Mouse (Mus musculus) T-helper 17 cell (primary cell): ENCODE data around the gene Cilp.

Experiments used
- in situ Hi-C, 2 experiments: fragments of 300-600 bp; cut with MboI, MseI; formaldehyde crosslinking; loops; 1 replicate in 1 of 2; 2 replicates in 1 of 2; pipeline ENCODE4 v1.15.1; 2025; ENCODE audit warnings: high pct_unique_total_duplicates in 2 of 2

The Cilp gene

GRCm38 (mm10) chr9:65247502-65248376 lies 17.2 kb upstream of the Cilp start:
- in situ Hi-C loops = no loop called here

DNA sequence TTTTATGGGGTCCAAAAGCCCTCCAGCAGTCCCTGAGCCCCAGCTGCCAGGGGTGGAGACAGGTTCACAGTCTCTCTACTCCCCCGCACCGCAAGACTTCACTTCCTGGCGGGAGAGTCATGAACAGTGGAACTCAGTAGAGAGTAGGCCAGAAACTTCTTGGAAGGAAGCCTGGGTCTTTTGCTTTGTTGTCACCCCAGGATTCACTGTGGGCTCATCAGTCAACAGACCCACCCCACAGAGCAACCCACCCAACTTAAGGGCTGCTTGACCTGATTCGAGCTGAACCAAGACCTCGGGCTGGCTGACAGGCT lies 16.6 kb upstream of the Cilp start:
- in situ Hi-C loops = no loop called here

DNA sequence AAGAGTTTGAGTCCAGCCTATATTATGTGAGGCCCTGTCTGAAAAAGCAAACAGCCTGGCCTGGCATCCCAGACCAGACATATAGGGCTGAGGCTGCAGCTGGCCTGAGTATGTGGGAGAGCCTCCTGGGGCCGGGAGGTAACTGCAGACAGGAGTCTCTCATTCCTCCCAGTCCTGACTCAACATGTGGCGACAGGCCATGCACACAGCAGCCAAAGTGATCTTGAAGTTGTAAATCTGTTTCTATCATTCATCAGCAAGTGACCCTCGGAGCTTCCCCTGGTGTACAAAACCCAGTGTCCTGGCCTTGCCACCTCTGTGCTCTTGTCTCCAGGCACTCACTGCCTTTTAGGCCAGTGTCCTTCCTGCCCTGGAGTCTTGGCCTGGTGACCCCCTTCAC lies 13.0 kb upstream of the Cilp start:
- in situ Hi-C loops = no loop called here

GRCm38 (mm10) chr9:65255906-65256600 lies 8.9 kb upstream of the Cilp start:
- in situ Hi-C loops = no loop called here

DNA sequence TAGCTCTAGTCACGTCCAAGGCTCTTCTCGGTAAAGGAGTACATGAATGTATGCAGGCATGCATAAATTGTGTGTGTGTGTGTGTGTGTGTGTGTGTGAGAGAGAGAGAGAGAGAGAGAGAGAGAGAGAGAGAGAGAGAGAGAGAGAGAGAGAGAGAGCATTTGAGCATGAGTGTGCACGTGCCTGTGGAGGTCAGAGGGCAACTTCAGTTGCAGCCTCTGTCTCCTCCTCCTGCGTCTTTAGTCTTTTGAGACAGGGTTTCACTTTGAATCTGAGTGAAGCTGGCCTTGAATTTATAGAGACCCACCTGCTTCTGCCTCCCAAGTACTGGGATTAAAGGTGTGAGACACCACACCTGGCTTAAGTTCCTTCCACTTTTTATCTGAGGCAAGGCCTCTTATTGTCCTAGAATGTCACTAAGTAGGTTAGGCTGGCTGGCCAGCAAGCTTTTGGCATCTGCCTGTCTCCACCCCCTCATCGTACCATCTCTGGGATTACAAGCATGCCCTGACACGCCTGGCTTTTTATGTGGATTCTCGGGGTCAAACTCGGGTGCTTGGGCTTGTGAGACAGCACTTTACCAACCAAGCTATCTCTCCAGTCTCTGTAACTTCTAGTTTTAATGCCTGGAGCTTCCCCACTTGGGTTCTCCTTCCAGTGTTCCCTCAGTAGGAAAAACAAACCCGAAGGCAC lies 7.6 kb upstream of the Cilp start:
- in situ Hi-C loops = no loop called here

GRCm38 (mm10) chr9:65259366-65259765 lies 5.6 kb upstream of the Cilp start:
- in situ Hi-C loops = no loop called here

GRCm38 (mm10) chr9:65261591-65262230 lies 3.3 kb upstream of the Cilp start:
- in situ Hi-C loops = no loop called here

DNA sequence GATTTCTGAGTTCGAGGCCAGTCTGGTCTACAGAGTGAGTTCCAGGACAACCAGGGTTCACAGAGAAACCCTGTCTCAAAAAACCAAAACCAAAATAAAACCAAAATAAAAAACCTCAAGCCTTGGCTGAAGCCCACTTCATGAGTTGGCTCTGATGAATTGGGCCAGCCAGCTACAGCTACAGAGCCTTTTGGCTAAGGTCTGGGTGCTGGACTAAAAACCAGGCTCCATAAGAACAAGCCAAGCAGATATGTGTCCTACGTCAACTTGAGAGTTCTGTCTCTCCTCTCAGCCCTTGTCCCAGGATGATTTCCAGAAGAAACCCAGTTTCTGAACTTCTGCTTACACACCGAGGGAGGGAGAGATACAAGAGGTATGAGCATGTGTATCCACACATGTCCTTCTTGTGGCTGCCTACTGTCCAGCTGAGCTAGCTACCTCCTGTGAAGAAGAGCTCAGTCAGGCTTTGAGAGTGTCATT lies 2.3 kb upstream of the Cilp start:
- in situ Hi-C loops = no loop called here

GRCm38 (mm10) chr9:65267742-65268515 lies 2.9 kb downstream of the Cilp start:
- in situ Hi-C loops = no loop called here

GRCm38 (mm10) chr9:65273048-65273809 lies 8.2 kb downstream of the Cilp start:
- in situ Hi-C loops = no loop called here

GRCm38 (mm10) chr9:65273873-65274272 lies 8.9 kb downstream of the Cilp start:
- in situ Hi-C loops = no loop called here

GRCm38 (mm10) chr9:65274851-65275250 lies 9.9 kb downstream of the Cilp start:
- in situ Hi-C loops = loop anchor here in 1 of 2 experiments (5.0 kb wide), 1 partner anchor 48 kb away; no protein-coding TSS in a partner anchor

- in situ Hi-C loops = loop anchor here in 1 of 2 experiments (5.0 kb wide), 1 partner anchor 49 kb away; no protein-coding TSS in a partner anchor
Observed at GRCm38 (mm10) chr9:65275810-65276530, 11.0 kb downstream of the Cilp start.

DNA sequence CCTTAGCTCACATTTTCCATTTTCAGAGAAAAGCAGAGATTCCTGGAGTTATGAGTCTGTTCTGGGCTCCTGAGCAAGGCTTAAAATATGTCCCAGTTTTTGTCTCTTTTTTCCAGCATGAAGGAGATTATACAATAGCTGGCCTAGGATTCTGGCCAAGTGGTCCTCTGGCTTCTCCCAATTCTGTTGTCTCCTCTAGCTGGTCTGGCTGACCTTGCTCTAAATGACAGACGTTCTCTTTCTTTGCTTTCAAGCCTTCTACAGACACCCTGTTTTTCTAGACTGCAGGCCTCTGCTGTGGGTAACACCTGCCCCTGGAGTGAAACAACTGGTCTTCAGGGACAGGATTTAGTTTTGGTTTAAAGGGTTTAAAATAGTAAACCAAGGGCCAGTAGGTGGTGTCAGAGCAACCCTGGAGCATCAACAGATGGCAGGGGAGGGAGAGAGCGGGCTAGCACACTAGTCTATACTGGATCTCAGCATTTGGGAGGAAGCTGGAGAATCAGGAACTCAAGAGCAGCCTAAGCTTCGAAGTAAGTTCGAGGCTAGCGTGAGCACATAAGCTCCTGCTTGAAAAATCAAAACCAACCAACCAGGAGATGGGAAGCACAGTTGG lies 16.7 kb downstream of the Cilp start:
- in situ Hi-C loops = no loop called here

DNA sequence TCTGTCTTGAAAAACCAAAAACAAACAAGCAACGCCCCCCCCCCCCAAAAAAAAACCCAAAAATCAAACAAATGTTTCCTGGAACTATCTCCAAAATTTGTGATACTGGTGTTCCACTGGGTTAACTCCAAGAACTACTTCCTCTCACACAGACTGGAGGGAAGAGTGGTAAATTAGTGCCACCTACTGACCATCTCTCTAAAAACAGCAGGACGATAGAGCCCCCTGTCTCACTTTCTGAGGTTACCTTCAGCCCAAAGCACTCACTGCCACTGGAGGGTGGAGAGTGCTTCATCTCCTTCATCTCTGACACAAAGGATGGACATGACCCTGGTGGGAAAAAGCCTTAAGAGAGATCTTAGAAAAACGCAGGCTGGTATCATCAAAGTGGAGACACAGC lies 18.3 kb downstream of the Cilp start:
- in situ Hi-C loops = no loop called here

GRCm38 (mm10) chr9:65288252-65288651 lies 23.3 kb downstream of the Cilp start:
- in situ Hi-C loops = loop anchor here in 1 of 2 experiments (5.0 kb wide), 1 partner anchor 81 kb away; no protein-coding TSS in a partner anchor

DNA sequence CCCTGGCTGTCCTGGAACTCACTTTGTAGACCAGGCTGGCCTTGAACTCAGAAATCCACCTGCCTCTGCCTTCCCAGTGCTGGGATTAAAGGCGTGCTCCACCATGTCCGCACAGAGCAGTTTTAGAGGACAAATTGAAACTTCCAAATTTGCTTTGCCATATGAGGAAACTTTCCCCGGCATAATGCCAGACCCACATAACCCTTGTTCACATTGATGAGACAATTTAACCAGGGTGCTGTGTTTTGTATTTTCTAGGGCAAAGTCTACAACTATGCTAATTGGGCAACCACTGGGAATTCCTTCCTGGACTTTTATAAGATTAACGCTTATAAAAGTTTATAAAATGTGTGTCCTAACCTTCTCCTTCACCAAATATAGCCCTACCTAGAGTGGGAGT lies 25.0 kb downstream of the Cilp start:
- in situ Hi-C loops = loop anchor here in 1 of 2 experiments (5.0 kb wide), 1 partner anchor 83 kb away; no protein-coding TSS in a partner anchor

GRCm38 (mm10) chr9:65292421-65292820 lies 27.4 kb downstream of the Cilp start:
- in situ Hi-C loops = no loop called here

DNA sequence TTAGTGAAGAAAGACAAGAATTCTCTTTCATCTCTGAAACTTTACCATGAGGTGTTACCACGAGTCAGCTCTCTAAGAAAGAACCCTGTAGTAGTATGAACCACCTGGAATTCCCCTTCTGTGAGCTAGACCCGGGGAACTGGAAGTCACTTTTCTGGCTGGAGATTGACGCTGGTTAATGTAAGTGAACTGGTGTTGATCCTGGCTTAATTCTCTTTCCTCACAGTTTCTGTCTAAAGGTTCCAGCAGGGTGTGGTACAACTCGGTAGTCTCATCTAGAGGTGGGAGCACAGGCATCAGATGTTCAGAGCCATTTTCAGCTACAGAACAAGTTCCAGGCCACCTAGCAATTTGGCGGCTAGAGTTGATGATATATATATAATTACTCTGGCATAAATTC lies 28.1 kb downstream of the Cilp start:
- in situ Hi-C loops = no loop called here
